Mouse (Mus musculus): ENCODE data around the gene Sfta2. TPM values are rescaled to one million over a fixed set of nuclear protein-coding genes. Genes with fewer than 3 reads are reported as not detected.

The Sfta2 gene
- polyA plus RNA-seq, 1 experiment from 2014 or later, result not detected

Other genes with a start within 250 kb of the Sfta2 start
- 54.4 to 151 TPM (median 62.1 TPM) in 3 replicates for gene H2-Q4, start 221.9 kb upstream of the Sfta2 start, polyA plus RNA-seq (2018)
- 6.1 to 11.8 TPM (median 9.4 TPM) in 3 replicates for gene H2-Q6, start 176.7 kb upstream of the Sfta2 start, polyA plus RNA-seq (2018)
- gene H2-Q7, start 162.4 kb upstream of the Sfta2 start, polyA plus RNA-seq (2018), result 9.6 to 18.4 TPM (median 13.1 TPM) in 3 replicates
- 0.07 to 0.35 TPM in 2 of 3 replicates, not detected in the other for gene H2-Q10, start 131.5 kb upstream of the Sfta2 start, polyA plus RNA-seq (2018)
- not detected in 3 replicates for gene Pou5f1, start 95.5 kb upstream of the Sfta2 start, polyA plus RNA-seq (2018)
- 2.7 to 15.5 TPM (median 3.0 TPM) in 3 replicates for gene Tcf19, start 84.7 kb upstream of the Sfta2 start, polyA plus RNA-seq (2018)
- gene Cchcr1, start 84.4 kb upstream of the Sfta2 start, polyA plus RNA-seq (2018), result 1.3 to 3.3 TPM (median 2.1 TPM) in 3 replicates
- gene Psors1c2, start 68.3 kb upstream of the Sfta2 start, polyA plus RNA-seq (2018), result not detected in 3 replicates
- gene Cdsn, start 49.4 kb upstream of the Sfta2 start, polyA plus RNA-seq (2018), result not detected in 3 replicates
- gene 2300002M23Rik, start 34.1 kb upstream of the Sfta2 start, polyA plus RNA-seq (2018), result not detected in 3 replicates
- not detected in 3 replicates for gene Gm9573, start 25.1 kb downstream of the Sfta2 start, polyA plus RNA-seq (2018)
- gene Mucl3, start 42.1 kb downstream of the Sfta2 start, polyA plus RNA-seq (2018), result not detected in 3 replicates
- gene Vars2, start 66.0 kb downstream of the Sfta2 start, polyA plus RNA-seq (2018), result 3.5 to 5.8 TPM (median 4.5 TPM) in 3 replicates
- 6.2 to 17.0 TPM (median 10.0 TPM) in 3 replicates for gene Gtf2h4, start 72.2 kb downstream of the Sfta2 start, polyA plus RNA-seq (2018)
- 0.27 to 0.42 TPM in 2 of 3 replicates, not detected in the other for gene Ddr1, start 103.1 kb downstream of the Sfta2 start, polyA plus RNA-seq (2018)
- 20.7 to 61.5 TPM (median 37.3 TPM) in 3 replicates for gene Ier3, start 220.1 kb downstream of the Sfta2 start, polyA plus RNA-seq (2018)
- 42.9 to 64.8 TPM (median 56.1 TPM) in 3 replicates for gene Flot1, start 221.7 kb downstream of the Sfta2 start, polyA plus RNA-seq (2018)
- 187 to 603 TPM (median 205 TPM) in 3 replicates for gene Tubb5, start 236.8 kb downstream of the Sfta2 start, polyA plus RNA-seq (2018)
- gene Mdc1, start 240.0 kb downstream of the Sfta2 start, polyA plus RNA-seq (2018), result 12.5 to 32.8 TPM (median 22.9 TPM) in 3 replicates